Mouse (Mus musculus) MEL (cell line): ENCODE results near the gene Spag7.

ENCODE experiments used
- CTCF ChIP-seq, 3 experiments: IDR thresholded peaks in 2 of 3; conservative IDR thresholded peaks in 1 of 3; 2 replicates each; pipeline ENCODE4 v1.5.1; 2011 to 2012; ENCODE audit warnings: low read length in 3 of 3, low read depth in 2 of 3, mild to moderate bottlenecking in 2 of 3, improper control_type of control experiment in 1 of 3, inconsistent platforms in 1 of 3, mixed read lengths in 1 of 3, moderate library complexity in 1 of 3; ENCODE audit not compliant: control insufficient read depth in 1 of 3, insufficient read depth in 1 of 3, poor library complexity in 1 of 3, severe bottlenecking in 1 of 3
- EP300 ChIP-seq, 2 experiments: IDR thresholded peaks; 2 replicates each; pipeline ENCODE4 v1.6.1; 2011; ENCODE audit warnings: improper control_type of control experiment in 2 of 2, low read length in 2 of 2, low read depth in 1 of 2, mild to moderate bottlenecking in 1 of 2
- KAT2A ChIP-seq: conservative IDR thresholded peaks from 2 replicates; pipeline ENCODE4 v1.6.1; 2012; ENCODE audit warnings: low read depth, low read length, improper control_type of control experiment, inconsistent platforms
- MAX ChIP-seq: IDR thresholded peaks from 2 replicates; pipeline ENCODE4 v1.6.1; 2011; ENCODE audit warnings: low read length, improper control_type of control experiment
- MXI1 ChIP-seq: IDR thresholded peaks from 2 replicates; pipeline ENCODE4 v1.6.1; 2011; ENCODE audit warnings: mild to moderate bottlenecking, low read depth, low read length, improper control_type of control experiment
- USF1 ChIP-seq: IDR thresholded peaks from 2 replicates; pipeline ENCODE4 v1.6.1; 2014; ENCODE audit warnings: low read depth, mild to moderate bottlenecking, inconsistent platforms, low read length, improper control_type of control experiment, moderate library complexity

GRCm38 (mm10) chr11:70700613-70701012 is 31.4 kb upstream of the Spag7 start:
- TF ChIP-seq USF1, result no peak
- TF ChIP-seq KAT2A, result no peak
- no peak for TF ChIP-seq CTCF (IDR thresholded peaks at IDR 0.05 in 2 of 3, conservative IDR thresholded peaks at IDR 0.05 in 1 of 3; ENCODE audit: control insufficient read depth in 1 of 3, insufficient read depth in 1 of 3, low read depth in 2 of 3, low read length in 3 of 3, poor library complexity in 1 of 3, severe bottlenecking in 1 of 3)
- no peak; the same call in 1 of the 2 replicates for TF ChIP-seq MXI1
- no peak for TF ChIP-seq MAX
- no peak for TF ChIP-seq EP300 (IDR thresholded peaks at IDR 0.05; ENCODE audit: low read depth in 1 of 2, low read length in 2 of 2)
